15 mouse cellular contexts compared by ENCODE assay signal in genomic region chr12:29247356-29247755, GRCm38 (mm10).
DNase-seq lines count a peak whose midpoint lies in the region; ATAC-seq lines count a peak whose summit lies in the region.
"Had no signal": no experiment of that assay in that cellular context is flagged by ENCODE, and none has a peak within 500 bp of the region (broad histone marks: within the 10 kb centered on the region; RNA-seq: fewer than 3 reads in every experiment).

No protein-coding gene starts in this region.

- no peaks in the 10 kb centered on the region for H3K27me3 ChIP-seq in embryonic facial prominence, embryonic 14.5 days (replicated peaks; ENCODE audit: control insufficient read depth, insufficient read depth, low read length)
- H3K27me3 ChIP-seq in embryonic facial prominence, embryonic 10.5 days (replicated peaks; ENCODE audit: low read depth, poor library complexity, severe bottlenecking): no peaks in the 10 kb centered on the region
- no peaks in the 10 kb centered on the region for H3K27me3 ChIP-seq in midbrain, embryonic 15.5 days (replicated peaks)
- H3K27me3 ChIP-seq in midbrain, embryonic 11.5 days (ENCODE audit: control insufficient read depth, insufficient read depth, low read length): no peaks in the 10 kb centered on the region
- H3K27me3 ChIP-seq: neural tube, embryonic 12.5 days had no signal

- H3K4me2 ChIP-seq in embryonic facial prominence, embryonic 14.5 days (ENCODE audit: low read depth, low read length): no peak overlapping the region
- H3K4me2 ChIP-seq in midbrain, embryonic 15.5 days: no peak overlapping the region
- H3K4me2 ChIP-seq in midbrain, embryonic 11.5 days: no peak overlapping the region
- H3K4me2 ChIP-seq: heart, embryonic 11.5 days; neural tube, embryonic 12.5 days had no signal

- no peaks in the 10 kb centered on the region for H3K36me3 ChIP-seq in embryonic facial prominence, embryonic 14.5 days (ENCODE audit: control insufficient read depth, insufficient read depth, low read length)
- no peaks in the 10 kb centered on the region for H3K36me3 ChIP-seq in embryonic facial prominence, embryonic 10.5 days (replicated peaks)
- H3K36me3 ChIP-seq in midbrain, embryonic 15.5 days (replicated peaks): no peaks in the 10 kb centered on the region
- H3K36me3 ChIP-seq in midbrain, embryonic 11.5 days (ENCODE audit: control insufficient read depth, insufficient read depth, low read length): no peaks in the 10 kb centered on the region
- H3K36me3 ChIP-seq: neural tube, embryonic 12.5 days had no signal

- H3K9me3 ChIP-seq in embryonic facial prominence, embryonic 14.5 days (ENCODE audit: control insufficient read depth, low read length): no peaks in the 10 kb centered on the region
- H3K9me3 ChIP-seq in embryonic facial prominence, embryonic 10.5 days: no peaks in the 10 kb centered on the region
- H3K9me3 ChIP-seq in midbrain, embryonic 15.5 days: no peaks in the 10 kb centered on the region
- no peaks in the 10 kb centered on the region for H3K9me3 ChIP-seq in midbrain, embryonic 11.5 days (ENCODE audit: control insufficient read depth, low read length)
- H3K9me3 ChIP-seq: neural tube, embryonic 12.5 days had no signal

- no peak overlapping the region for H3K4me3 ChIP-seq in embryonic facial prominence, embryonic 14.5 days (ENCODE audit: low read depth, low read length)
- no peak overlapping the region for H3K4me3 ChIP-seq in embryonic facial prominence, embryonic 10.5 days
- H3K4me3 ChIP-seq in midbrain, embryonic 15.5 days: no peak overlapping the region
- no peak overlapping the region for H3K4me3 ChIP-seq in midbrain, embryonic 11.5 days (ENCODE audit: low read depth, low read length)
- H3K4me3 ChIP-seq: erythroblast, embryonic 14.5 days; neural tube, embryonic 12.5 days had no signal

- H3K27ac ChIP-seq in embryonic facial prominence, embryonic 14.5 days (replicated peaks; ENCODE audit: low read depth, low read length): no peak overlapping the region
- no peak overlapping the region for H3K27ac ChIP-seq in embryonic facial prominence, embryonic 10.5 days (replicated peaks)
- H3K27ac ChIP-seq in midbrain, embryonic 15.5 days: peak overlapping the region; percentile 58
- H3K27ac ChIP-seq in midbrain, embryonic 11.5 days (ENCODE audit: low read depth, low read length): no peak overlapping the region
- H3K27ac ChIP-seq: neural tube, embryonic 12.5 days had no signal

- 45% methylated on average over 5 of the region's 5 CpGs for WGBS in embryonic facial prominence, embryonic 14.5 days
- 84% methylated on average over 5 of the region's 5 CpGs for WGBS in embryonic facial prominence, embryonic 10.5 days
- WGBS in midbrain, embryonic 15.5 days: 59% methylated on average over 5 of the region's 5 CpGs
- WGBS in midbrain, embryonic 11.5 days: 84% methylated on average over 5 of the region's 5 CpGs

- no peaks in the 10 kb centered on the region for H3K4me1 ChIP-seq in embryonic facial prominence, embryonic 14.5 days (ENCODE audit: control insufficient read depth, insufficient read depth, low read length)
- peaks cover 7% of the 10 kb centered on the region for H3K4me1 ChIP-seq in embryonic facial prominence, embryonic 10.5 days
- H3K4me1 ChIP-seq in midbrain, embryonic 15.5 days: peaks cover 16% of the 10 kb centered on the region
- 0 out of 2 replicates have a peak, but pooled peaks cover 2% of the 10 kb centered on the region for H3K4me1 ChIP-seq in midbrain, embryonic 11.5 days (ENCODE audit: control insufficient read depth, insufficient read depth, low read length)

- H3K9ac ChIP-seq in embryonic facial prominence, embryonic 14.5 days (ENCODE audit: low read depth, low read length): no peak overlapping the region
- H3K9ac ChIP-seq in midbrain, embryonic 15.5 days: no peak overlapping the region
- no peak overlapping the region for H3K9ac ChIP-seq in midbrain, embryonic 11.5 days (ENCODE audit: low read length)
- H3K9ac ChIP-seq: neural tube, embryonic 12.5 days had no signal

- peak; percentile 83 for DNase-seq in embryonic facial prominence, embryonic 14.5 days (ENCODE audit: low spot score)
- DNase-seq in embryonic facial prominence, embryonic 10.5 days (ENCODE audit: low spot score): no peak
- DNase-seq in midbrain, embryonic 11.5 days (ENCODE audit: low spot score, missing footprints): no peak
- DNase-seq in left cerebral cortex, adult 9 months (ENCODE audit: low spot score in 2 of 2): peak; percentile 33 to 55
- DNase-seq in right cerebral cortex, postnatal 36 days (ENCODE audit: low spot score in 2 of 2): peak; percentile 30 to 46
- no peak for DNase-seq in spleen, postnatal 10 days (ENCODE audit: low spot score in 2 of 2)
- DNase-seq: adrenal gland, postnatal 10 days; cerebellum, postnatal 25 days; lung, postnatal 14 days had no signal

- ATAC-seq in embryonic facial prominence, embryonic 14.5 days (ENCODE audit: low read depth): no peak
- ATAC-seq in midbrain, embryonic 15.5 days (replicated peaks): no peak
- ATAC-seq in midbrain, embryonic 11.5 days (ENCODE audit: low FRiP score): no peak
- no peak for ATAC-seq in erythroid progenitor cell, adult 5-6 weeks (replicated peaks; ENCODE audit: low FRiP score, poor library complexity, severe bottlenecking)
- ATAC-seq: intestine, postnatal 0 days had no signal

Comparison
In these comparisons a context has a peak if more than half of its experiments do, and no peak if none do; other contexts are left out.
1. DNase-seq: peak in embryonic facial prominence, embryonic 14.5 days (single experiment), left cerebral cortex, adult 9 months (2 of 2) and right cerebral cortex, postnatal 36 days (2 of 2); none in embryonic facial prominence, embryonic 10.5 days (single experiment), midbrain, embryonic 11.5 days (single experiment) and spleen, postnatal 10 days (0 of 2).